Mouse (Mus musculus) thymus, adult 2 months (tissue): Measurements from ENCODE around the gene Repin1. TPM values are rescaled to one million over a fixed set of nuclear protein-coding genes. Genes with fewer than 3 reads are reported as not detected.
A peak's percentile ranks its signal among the peaks of the same experiment; 100 is the strongest.

Experiments used
- DNase-seq: peaks from one replicate; pipeline ENCODE4 v3.0.0; 2021
- H3K27ac ChIP-seq: fragments of 200-500 bp; 2 replicates; pipeline ENCODE4 v1.5.1; 2012; ENCODE audit warnings: low read length, control low read depth; ENCODE audit not compliant: control insufficient read depth, insufficient read depth
- H3K27me3 ChIP-seq: fragments of 200-500 bp; 2 replicates; pipeline ENCODE4 v1.6.1; 2012; ENCODE audit warnings: mild to moderate bottlenecking, low read length, moderate library complexity, mixed read lengths; ENCODE audit not compliant: control insufficient read depth, insufficient read depth
- H3K36me3 ChIP-seq: fragments of 200-500 bp; 2 replicates; pipeline ENCODE4 v1.6.1; 2012; ENCODE audit warnings: mild to moderate bottlenecking, low read length, moderate library complexity; ENCODE audit not compliant: control insufficient read depth, insufficient read depth
- H3K4me1 ChIP-seq: fragments of 200-500 bp; replicated peaks from 2 replicates; pipeline ENCODE4 v1.6.1; 2012; ENCODE audit warnings: low read length; ENCODE audit not compliant: control insufficient read depth, insufficient read depth
- H3K4me3 ChIP-seq: fragments of 200-500 bp; 2 replicates; pipeline ENCODE4 v1.5.1; 2012; ENCODE audit warnings: mild to moderate bottlenecking, low read length, control low read depth, moderate library complexity; ENCODE audit not compliant: control insufficient read depth, insufficient read depth
- CTCF ChIP-seq: fragments of 200-500 bp; IDR thresholded peaks from 2 replicates; pipeline ENCODE4 v1.5.1; 2012; ENCODE audit warnings: mild to moderate bottlenecking, control low read depth, low read length, moderate library complexity, borderline replicate concordance; ENCODE audit not compliant: control insufficient read depth, poor library complexity, insufficient read depth; ENCODE audit errors: extremely low read depth
- POLR2A ChIP-seq: fragments of 200-500 bp; IDR thresholded peaks from 2 replicates; pipeline ENCODE4 v1.6.1; 2012; ENCODE audit warnings: mild to moderate bottlenecking, low read length, control low read depth, moderate library complexity; ENCODE audit not compliant: control insufficient read depth, poor library complexity, insufficient read depth; ENCODE audit errors: extremely low read depth
- WGBS: fragments of 180-500 bp; shearing (Covaris S2); methylation state at CpG from one replicate; pipeline ENCODE4 v1.1.7; 2018; 5-methylcytosine and 5-hydroxymethylcytosine counted together
- polyA plus RNA-seq: library from polyadenylated mRNA; depleted of rRNA; stranded (reverse); fragments of >200 nt; gene quantifications from 2 replicates; pipeline ENCODE4 v1.2.3, GENCODE M21; 2012; rRNA removed

Repin1 gene
- 35.3 and 40.2 TPM in 2 replicates for polyA plus RNA-seq

GRCm38 (mm10) chr6:48593158-48594042 lies at the start of gene Repin1, which contains the start of gene Gm44965:
TSS of gene Repin1 (plus strand) at chr6:48593883.
TSS of gene Gm44965 (plus strand) at chr6:48593941.
- peak; percentile 72 for DNase-seq
- Histone ChIP-seq H3K27me3 (no peaks in the 10 kb centered on the region), H3K4me1 (peaks cover 26% of the 10 kb centered on the region), H3K36me3 (no peaks in the 10 kb centered on the region), H3K4me3 (peak within 1 kb of the TSS; percentile 70), H3K27ac (no peak within 1 kb of the TSS)
- 2% methylated on average over 45 of the region's 45 CpGs for WGBS
- TF ChIP-seq POLR2A (0 out of 2 replicates have a peak, but pooled peaks have one; percentile 38), CTCF (no peak)

- Histone ChIP-seq H3K4me3 (no peak overlapping the region), H3K4me1 (no peaks in the 10 kb centered on the region), H3K27ac (no peak overlapping the region), H3K36me3 (no peaks in the 10 kb centered on the region), H3K27me3 (no peaks in the 10 kb centered on the region)
- no peak for DNase-seq
- 95% methylated on average over 5 of the region's 5 CpGs for WGBS
- TF ChIP-seq CTCF: no peak
- no peak for TF ChIP-seq POLR2A
These were observed 48.4 kb upstream of the Repin1 start for GRCm38 (mm10) chr6:48545251-48545650.

- no peaks in the 10 kb centered on the region for H3K27me3 ChIP-seq
These were observed 47.4 kb upstream of the Repin1 start for GRCm38 (mm10) chr6:48546271-48546670.

GRCm38 (mm10) chr6:48546858-48547257 lies 46.8 kb upstream of the Repin1 start:
- TF ChIP-seq CTCF: no peak
- TF ChIP-seq POLR2A: no peak
- H3K4me3 ChIP-seq: no peak overlapping the region
- H3K36me3 ChIP-seq: no peaks in the 10 kb centered on the region
- no peaks in the 10 kb centered on the region for H3K4me1 ChIP-seq
- no peak for DNase-seq
- WGBS: 89% methylated on average over 4 of the region's 4 CpGs
- no peaks in the 10 kb centered on the region for H3K27me3 ChIP-seq
- H3K27ac ChIP-seq: no peak overlapping the region

More at GRCm38 (mm10) chr6:48546271-48546670, 47.4 kb upstream of the Repin1 start:
- peak; percentile 29 for DNase-seq
- Histone ChIP-seq H3K27ac (no peak overlapping the region), H3K4me3 (no peak overlapping the region), H3K4me1 (no peaks in the 10 kb centered on the region), H3K36me3 (no peaks in the 10 kb centered on the region)
- no peak for TF ChIP-seq POLR2A
- WGBS: 23% methylated on average over 1 of the region's 1 CpGs

- no peak for DNase-seq
- Histone ChIP-seq H3K27ac (no peak overlapping the region), H3K36me3 (no peaks in the 10 kb centered on the region), H3K4me3 (no peak overlapping the region), H3K27me3 (no peaks in the 10 kb centered on the region), H3K4me1 (no peaks in the 10 kb centered on the region)
- 95% methylated on average over 6 of the region's 6 CpGs for WGBS
- no peak for TF ChIP-seq POLR2A
- no peak for TF ChIP-seq CTCF
These were observed 45.4 kb upstream of the Repin1 start for GRCm38 (mm10) chr6:48548314-48548713.

- Histone ChIP-seq H3K4me1 (peaks cover 11% of the 10 kb centered on the region), H3K36me3 (no peaks in the 10 kb centered on the region), H3K27ac (no peak overlapping the region), H3K27me3 (no peaks in the 10 kb centered on the region), H3K4me3 (no peak overlapping the region)
- peak; percentile 63 for DNase-seq
- TF ChIP-seq CTCF (no peak), POLR2A (no peak)
- WGBS: 78% methylated on average over 4 of the region's 4 CpGs
These were observed 40.8 kb upstream of the Repin1 start for GRCm38 (mm10) chr6:48552918-48553317.
